Mouse (Mus musculus) layer of hippocampus, adult 2 months (tissue): Measurements from ENCODE around the gene Brd2. TPM values are rescaled to one million over a fixed set of nuclear protein-coding genes. Genes with fewer than 3 reads are reported as not detected.

ENCODE experiments used
- DNase-seq, 2 experiments: peaks; one replicate each; pipeline ENCODE4 v3.0.0; 2022; ENCODE audit warnings: low spot score in 2 of 2
- H3K27ac ChIP-seq: fragments of 200-600 bp; 2 replicates; pipeline ENCODE4 v1.8.1; 2022
- H3K4me3 ChIP-seq: fragments of 200-600 bp; 2 replicates; pipeline ENCODE4 v1.8.1; 2022; ENCODE audit warnings: mild to moderate bottlenecking
- CTCF ChIP-seq: fragments of 200-600 bp; conservative IDR thresholded peaks from 2 replicates; pipeline ENCODE4 v1.8.1; 2022; ENCODE audit warnings: antibody characterized with exemption, mild to moderate bottlenecking, moderate library complexity
- total RNA-seq, 2 experiments: library from RNA; stranded (reverse); gene quantifications; 2 replicates each; pipeline ENCODE4 v1.2.3; 2021

The Brd2 gene
- total RNA-seq, 2 experiments from 2014 or later: 196 to 200 TPM

DNA sequence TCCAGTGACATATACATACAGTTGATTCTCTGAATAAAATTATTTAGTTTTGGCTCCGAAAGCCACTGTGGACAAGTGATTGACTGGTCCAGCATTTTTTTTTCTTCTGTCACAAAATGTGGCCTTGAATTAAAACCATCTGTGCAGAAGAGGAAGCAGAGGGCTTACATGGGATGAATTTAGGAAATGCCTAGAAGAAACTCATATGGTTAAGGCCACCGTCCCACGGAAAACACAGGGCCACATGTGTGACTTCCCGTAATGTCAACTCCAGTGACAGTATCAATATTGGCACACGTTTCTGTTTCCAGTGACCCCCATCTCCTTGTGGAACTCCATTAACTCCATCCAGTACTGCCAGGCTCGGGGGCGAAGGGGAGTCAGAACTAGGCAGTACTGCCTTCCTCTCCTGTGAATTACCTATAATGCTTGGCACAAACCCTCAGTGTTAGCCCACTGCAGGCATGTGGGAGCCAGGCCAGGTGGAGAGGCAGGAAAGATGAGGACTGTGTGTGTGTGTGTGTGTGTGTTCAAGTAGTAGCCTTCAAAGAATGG lies 20.1 kb upstream of the Brd2 start:
- peak overlapping the region; percentile 88; the same call in 1 of the 2 replicates for H3K27ac ChIP-seq
- no peak overlapping the region for H3K4me3 ChIP-seq
- no peak for TF ChIP-seq CTCF
- no peak for DNase-seq

DNA sequence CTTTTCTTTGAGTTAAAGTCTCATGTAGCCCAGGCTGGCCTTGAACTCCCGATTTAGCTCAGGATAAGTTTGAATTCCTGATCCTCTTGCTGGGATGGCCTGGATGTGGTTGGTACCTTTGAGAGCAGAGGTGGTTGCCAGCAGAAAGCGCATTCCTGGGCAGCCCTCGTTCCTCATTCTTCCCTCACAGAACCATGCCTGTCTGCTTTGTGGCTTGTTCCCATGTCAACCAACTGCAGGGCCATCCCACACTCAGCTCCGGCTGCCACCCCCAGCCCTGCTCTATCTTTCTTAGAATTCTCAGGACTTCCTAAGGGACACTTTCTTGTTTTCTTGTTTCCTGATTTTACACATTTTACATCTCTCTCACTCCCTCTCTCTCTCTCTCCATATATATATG lies 19.0 kb upstream of the Brd2 start:
- no peak for DNase-seq
- Histone ChIP-seq H3K27ac (peak overlapping the region; percentile 88), H3K4me3 (no peak overlapping the region)
- TF ChIP-seq CTCF: no peak

DNA sequence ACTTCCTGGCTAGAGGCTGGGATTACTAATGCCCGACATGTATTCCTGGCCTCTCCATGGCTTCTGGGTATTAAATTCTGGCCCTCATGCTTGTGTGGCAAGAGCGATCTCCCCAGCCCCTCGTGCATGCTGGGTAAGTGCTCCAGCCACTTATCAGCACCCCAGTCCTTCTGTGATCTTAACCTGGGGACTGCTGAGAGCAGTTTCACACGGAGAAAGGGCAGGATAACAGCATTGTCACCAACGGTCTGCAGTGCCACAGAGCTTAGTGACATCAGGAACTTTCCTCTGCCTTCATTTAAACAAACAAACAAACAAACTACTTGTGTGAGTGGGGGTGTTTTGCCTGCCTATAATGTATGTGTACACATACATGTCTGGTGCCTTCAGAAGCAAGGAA lies 17.8 kb upstream of the Brd2 start:
- Histone ChIP-seq H3K4me3 (no peak overlapping the region), H3K27ac (peak overlapping the region; percentile 88; the same call in 1 of the 2 replicates)
- DNase-seq: no peak
- no peak for TF ChIP-seq CTCF

- Histone ChIP-seq H3K27ac (no peak overlapping the region), H3K4me3 (peak overlapping the region; percentile 33)
- DNase-seq: no peak
- TF ChIP-seq CTCF: no peak
Measured at GRCm38 (mm10) chr17:34139416-34139815, 17.0 kb upstream of the Brd2 start.

DNA sequence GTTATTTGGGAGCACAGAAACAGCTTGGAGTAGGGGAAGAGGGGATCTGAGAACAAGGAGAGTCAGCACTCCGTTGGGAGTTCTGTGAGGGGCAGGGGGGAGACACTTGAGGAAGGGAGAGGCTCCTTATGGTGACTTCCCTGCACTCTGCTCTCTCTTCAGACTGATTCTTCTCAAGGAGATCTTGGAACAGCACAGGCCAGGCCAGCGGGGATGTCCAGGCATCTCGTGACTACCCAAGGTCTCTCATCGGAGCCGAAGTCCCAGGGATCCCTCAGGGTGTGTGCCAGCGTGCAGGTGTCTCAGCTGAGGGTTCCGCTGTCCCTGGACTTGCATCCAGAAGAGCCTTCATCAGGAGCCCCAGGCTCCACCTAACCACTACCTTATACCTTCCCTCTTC lies 16.2 kb upstream of the Brd2 start:
- H3K4me3 ChIP-seq: no peak overlapping the region
- TF ChIP-seq CTCF: no peak
- no peak overlapping the region for H3K27ac ChIP-seq
- DNase-seq: no peak

GRCm38 (mm10) chr17:34137601-34138000 lies 15.2 kb upstream of the Brd2 start:
- no peak overlapping the region for H3K4me3 ChIP-seq
- DNase-seq: no peak
- no peak overlapping the region for H3K27ac ChIP-seq
- TF ChIP-seq CTCF: no peak

GRCm38 (mm10) chr17:34135297-34136224 lies 13.1 kb upstream of the Brd2 start:
- peak; percentile 100 for TF ChIP-seq CTCF
- Histone ChIP-seq H3K4me3 (peak overlapping the region; percentile 66), H3K27ac (peak overlapping the region; percentile 78)
- peak; percentile 98 to 99 for DNase-seq

GRCm38 (mm10) chr17:34134451-34134850 lies 12.0 kb upstream of the Brd2 start:
- no peak for TF ChIP-seq CTCF
- H3K27ac ChIP-seq: no peak overlapping the region
- DNase-seq: no peak
- H3K4me3 ChIP-seq: no peak overlapping the region

DNA sequence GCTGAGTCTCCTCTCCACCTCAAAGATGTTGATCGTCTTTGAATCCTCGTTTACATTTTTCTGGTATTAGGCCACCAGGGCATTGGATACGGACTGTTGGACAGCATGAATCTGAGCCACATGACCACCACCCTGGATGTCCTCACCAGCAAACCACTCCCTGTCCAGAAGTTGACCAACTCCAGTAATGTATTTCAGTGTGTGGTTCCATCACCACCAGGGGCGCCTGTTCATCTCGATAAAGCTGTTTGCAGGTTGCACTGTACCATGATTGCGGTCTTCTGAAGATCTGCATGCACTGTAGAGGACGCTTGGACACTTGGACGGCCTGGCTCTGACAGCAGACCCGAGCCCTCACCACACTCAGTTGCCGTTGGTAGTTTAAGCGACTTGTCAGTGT lies 10.9 kb upstream of the Brd2 start:
- Histone ChIP-seq H3K4me3 (no peak overlapping the region), H3K27ac (no peak overlapping the region)
- TF ChIP-seq CTCF: peak; percentile 61
- no peak for DNase-seq

DNA sequence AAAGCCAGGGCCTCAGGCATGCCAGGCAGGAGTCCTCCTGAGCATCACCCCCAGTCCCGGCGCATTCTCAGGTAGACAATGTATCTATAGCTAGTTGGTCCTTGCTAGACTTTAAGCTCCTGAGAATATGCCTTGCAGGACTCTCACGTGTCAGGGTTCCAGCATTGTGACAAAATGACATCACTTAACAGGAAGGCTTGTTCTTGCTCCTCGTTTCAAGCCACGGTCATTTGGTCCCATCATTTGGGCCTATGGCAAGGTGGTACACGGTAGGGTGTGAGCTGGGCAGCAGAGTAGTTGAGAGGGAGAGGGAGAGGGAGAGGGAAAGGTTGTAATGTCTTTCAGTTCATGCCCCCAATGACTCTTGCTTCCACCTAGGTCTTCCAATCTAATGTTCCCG lies 9.5 kb upstream of the Brd2 start:
- peak overlapping the region; percentile 62 for H3K27ac ChIP-seq
- TF ChIP-seq CTCF: no peak
- no peak for DNase-seq
- no peak overlapping the region for H3K4me3 ChIP-seq

- DNase-seq: no peak
- Histone ChIP-seq H3K4me3 (no peak overlapping the region), H3K27ac (peak overlapping the region; percentile 92; the same call in 1 of the 2 replicates)
- TF ChIP-seq CTCF: no peak
Measured at GRCm38 (mm10) chr17:34130073-34130947, 7.9 kb upstream of the Brd2 start.

DNA sequence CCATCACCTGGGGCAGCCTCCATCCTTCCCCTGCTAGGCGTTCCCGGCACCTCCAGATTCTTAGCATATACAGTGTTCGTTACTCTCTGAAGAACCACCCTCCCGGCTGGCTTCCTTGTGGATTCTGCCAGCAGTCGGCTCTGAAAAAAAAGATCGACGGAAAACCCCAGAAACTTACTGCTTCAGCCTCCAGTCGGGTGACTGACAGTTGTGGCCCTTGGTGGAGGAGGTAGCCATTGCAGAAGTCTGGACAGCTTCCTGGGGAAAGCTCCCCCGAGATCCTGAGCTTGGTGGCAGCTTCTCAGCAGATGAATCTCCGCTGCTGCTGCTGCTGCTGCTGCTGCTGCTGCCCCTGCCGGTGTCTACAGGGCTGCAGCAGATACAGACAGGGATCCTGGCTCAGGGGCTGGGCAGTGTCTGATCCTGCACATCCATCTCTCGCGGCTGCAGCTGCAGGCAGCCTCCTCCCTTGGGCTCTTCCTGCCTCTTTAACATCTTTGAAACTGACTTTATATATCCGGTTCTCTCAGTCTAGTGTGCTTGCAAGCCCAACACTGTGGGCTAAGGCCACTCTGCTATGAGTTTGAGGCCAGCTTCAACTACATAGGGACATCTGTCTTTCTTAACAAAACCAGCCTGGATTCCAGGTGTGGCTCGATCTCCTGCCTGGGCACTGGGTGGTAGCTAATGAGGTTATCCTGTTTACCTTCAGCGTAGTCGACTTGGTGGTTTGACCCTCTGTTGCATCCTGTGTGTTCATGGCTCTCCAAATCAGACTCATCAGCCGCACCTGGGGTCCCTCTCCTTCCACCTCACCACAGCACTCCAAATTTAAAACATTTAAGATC lies 6.7 kb upstream of the Brd2 start:
- peak; percentile 36 for TF ChIP-seq CTCF
- Histone ChIP-seq H3K4me3 (peak overlapping the region; percentile 8), H3K27ac (peak overlapping the region; percentile 92)
- DNase-seq: no peak
